Mouse (Mus musculus) brain, embryonic 14.5 days (tissue): ENCODE results near the gene Ppfia3.

Experiments used
- CTCF ChIP-seq: fragments of 200-500 bp; IDR thresholded peaks from 2 replicates; pipeline ENCODE4 v1.5.1; 2012; ENCODE audit warnings: inconsistent platforms, mild to moderate bottlenecking, moderate library complexity, borderline replicate concordance; ENCODE audit not compliant: insufficient read depth, insufficient read length; ENCODE audit errors: extremely low read depth
- POLR2A ChIP-seq: fragments of 200-500 bp; IDR thresholded peaks from 2 replicates; pipeline ENCODE4 v1.6.1; 2012; ENCODE audit warnings: mild to moderate bottlenecking, inconsistent platforms, borderline replicate concordance; ENCODE audit not compliant: poor library complexity, insufficient read depth, insufficient read length, severe bottlenecking; ENCODE audit errors: extremely low read depth

GRCm38 (mm10) chr7:45341303-45341702 is 25.5 kb downstream of the Ppfia3 start:
- TF ChIP-seq CTCF (peak; percentile 49; the same call in 1 of the 2 replicates), POLR2A (no peak)
